Mouse (Mus musculus): ENCODE measurements at regions not wholly inside any gene's neighbourhood (a gene's known extent, or its start where the extent isn't known, plus 50 kb on each side); places are given as distances from the start of the nearest gene placed in this dataset.

GRCm38 (mm10) chr14:92826576-92827284, 1063.7 kb downstream of the Pcdh9 start:
- no peak overlapping the region for H3K4me2 ChIP-seq (ENCODE audit: low read length)
- H3K9ac ChIP-seq (ENCODE audit: low read length), result no peak overlapping the region
- no peaks in the 10 kb centered on the region for H3K4me1 ChIP-seq (ENCODE audit: control insufficient read depth, insufficient read depth, low read length)
- 52% methylated on average over 6 of the region's 6 CpGs for WGBS
- DNase-seq (ENCODE audit: low spot score) (no peak), ATAC-seq (no peak)
- H3K27ac ChIP-seq (ENCODE audit: low read depth, low read length), result no peak overlapping the region
- H3K4me3 ChIP-seq (ENCODE audit: low read depth, low read length), result no peak overlapping the region
- H3K36me3 ChIP-seq (ENCODE audit: control insufficient read depth, insufficient read depth, low read length), result no peaks in the 10 kb centered on the region
- H3K9me3 ChIP-seq (replicated peaks; ENCODE audit: control insufficient read depth, low read length), result no peaks in the 10 kb centered on the region
- no peaks in the 10 kb centered on the region for H3K27me3 ChIP-seq (replicated peaks; ENCODE audit: control insufficient read depth, insufficient read depth, low read length)

- Histone ChIP-seq H3K9ac (ENCODE audit: low read length) (no peak overlapping the region), H3K4me2 (ENCODE audit: low read length) (no peak overlapping the region), H3K4me3 (ENCODE audit: low read depth, low read length) (no peak overlapping the region), H3K27ac (ENCODE audit: low read depth, low read length) (no peak overlapping the region), H3K9me3 (replicated peaks; ENCODE audit: control insufficient read depth, low read length) (no peaks in the 10 kb centered on the region), H3K4me1 (ENCODE audit: control insufficient read depth, insufficient read depth, low read length) (no peaks in the 10 kb centered on the region), H3K36me3 (ENCODE audit: control insufficient read depth, insufficient read depth, low read length) (no peaks in the 10 kb centered on the region), H3K27me3 (replicated peaks; ENCODE audit: control insufficient read depth, insufficient read depth, low read length) (no peaks in the 10 kb centered on the region)
- 59% methylated on average over 2 of the region's 2 CpGs for WGBS
- ATAC-seq, result no peak
- no peak for DNase-seq (ENCODE audit: low spot score)
Measured at GRCm38 (mm10) chr14:92820061-92820460, 1070.4 kb downstream of the Pcdh9 start.

Data from forebrain, embryonic 14.5 days (tissue).